Comparison of ENCODE assay signal across 11 mouse cellular contexts in the genomic region with DNA sequence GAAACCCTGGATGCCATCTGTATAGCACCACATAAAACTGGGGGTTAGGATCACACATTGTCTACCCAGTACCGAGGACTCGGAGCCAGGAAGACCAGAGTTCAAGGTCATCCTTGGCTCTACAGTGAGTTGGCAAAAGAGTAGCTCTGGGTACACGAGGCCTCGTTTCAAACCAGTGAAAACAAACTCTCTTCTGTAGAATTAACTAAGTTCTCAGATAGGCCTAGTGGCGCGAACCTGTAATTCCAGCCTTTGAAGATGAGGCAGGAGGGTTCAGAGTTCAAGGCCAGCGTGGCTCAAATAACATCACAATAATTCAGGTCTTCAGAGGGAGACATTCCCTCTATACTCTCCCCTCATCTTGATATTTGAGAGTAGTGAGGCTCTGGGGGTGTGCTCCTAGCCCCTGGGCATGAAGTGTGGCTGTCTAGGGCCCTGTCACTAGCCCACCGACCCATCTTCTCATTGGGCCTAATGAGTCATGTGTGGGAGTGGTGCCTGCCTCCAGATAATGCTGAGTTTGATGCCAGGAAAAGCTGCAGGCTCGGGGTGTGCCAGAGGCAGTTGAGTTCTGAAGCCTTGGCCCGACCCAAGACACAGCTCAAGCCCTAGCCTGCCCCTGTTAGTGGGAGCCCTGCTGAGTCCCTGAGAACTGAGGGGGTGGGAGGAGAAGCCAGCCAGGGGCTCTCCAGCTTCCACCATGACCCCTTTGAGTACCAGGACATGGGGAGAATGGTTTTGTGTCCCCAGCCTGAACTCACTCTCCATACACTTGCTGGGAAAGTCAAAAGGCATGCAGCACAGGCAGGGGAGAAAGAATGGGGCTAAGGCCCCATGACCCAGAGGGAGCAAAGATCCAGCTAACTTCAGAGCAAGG. TPM values are rescaled to one million over a fixed set of nuclear protein-coding genes. Genes with fewer than 3 reads are reported as not detected.
DNase-seq lines count a peak whose midpoint lies in the region; ATAC-seq and TF ChIP-seq lines count a peak whose summit lies in the region.
"Had no signal": no experiment of that assay in that cellular context is flagged by ENCODE, and none has a peak within 500 bp of the region (broad histone marks: within the 10 kb centered on the region; RNA-seq: fewer than 3 reads in every experiment).

No protein-coding gene starts in this region.

- ATAC-seq in lung, embryonic 16.5 days (ENCODE audit: low read depth) = no peak
- ATAC-seq in stomach, embryonic 15.5 days (ENCODE audit: insufficient read depth, low FRiP score, low read depth) = no peak
- no peak for ATAC-seq in erythroblast, adult 5-6 weeks (replicated peaks; ENCODE audit: low FRiP score, poor library complexity, severe bottlenecking)

- no peak overlapping the region for H3K4me2 ChIP-seq in lung, embryonic 16.5 days (ENCODE audit: low read depth, low read length)
- no peak overlapping the region for H3K4me2 ChIP-seq in stomach, embryonic 15.5 days

- H3K79me2 ChIP-seq in heart, adult 2 months (replicated peaks; ENCODE audit: control insufficient read depth, insufficient read depth, low read length) = no peaks in the 10 kb centered on the region

- H3K27ac ChIP-seq in heart, adult 2 months = peak overlapping the region; percentile 39
- H3K27ac ChIP-seq in lung, embryonic 16.5 days (ENCODE audit: low read length) = peak overlapping the region; percentile 76
- peak overlapping the region; percentile 54; the same call in 1 of the 2 replicates for H3K27ac ChIP-seq in stomach, embryonic 15.5 days

- no peaks in the 10 kb centered on the region for H3K27me3 ChIP-seq in heart, adult 2 months (ENCODE audit: control insufficient read depth, insufficient read depth, low read length)
- no peaks in the 10 kb centered on the region for H3K27me3 ChIP-seq in lung, embryonic 16.5 days (ENCODE audit: control insufficient read depth, insufficient read depth, low read depth, low read length)
- H3K27me3 ChIP-seq in stomach, embryonic 15.5 days (replicated peaks) = no peaks in the 10 kb centered on the region

- H3K4me1 ChIP-seq in heart, adult 2 months (ENCODE audit: control insufficient read depth, insufficient read depth, low read length) = peaks cover 8% of the 10 kb centered on the region
- H3K4me1 ChIP-seq in lung, embryonic 16.5 days (replicated peaks; ENCODE audit: control insufficient read depth, insufficient read depth, low read length) = peaks cover 40% of the 10 kb centered on the region
- H3K4me1 ChIP-seq in stomach, embryonic 15.5 days = peaks cover 36% of the 10 kb centered on the region

- no peaks in the 10 kb centered on the region for H3K36me3 ChIP-seq in heart, adult 2 months (ENCODE audit: control insufficient read depth, insufficient read depth, low read length)
- peaks cover 8% of the 10 kb centered on the region for H3K36me3 ChIP-seq in lung, embryonic 16.5 days (ENCODE audit: control insufficient read depth, insufficient read depth, low read length)
- H3K36me3 ChIP-seq in stomach, embryonic 15.5 days = no peaks in the 10 kb centered on the region

- no peak overlapping the region for H3K4me3 ChIP-seq in heart, adult 2 months
- no peak overlapping the region for H3K4me3 ChIP-seq in lung, embryonic 16.5 days (ENCODE audit: low read length)
- no peak overlapping the region for H3K4me3 ChIP-seq in stomach, embryonic 15.5 days (replicated peaks)

- H3K9me3 ChIP-seq in lung, embryonic 16.5 days (ENCODE audit: control insufficient read depth, low read length) = peaks cover 4% of the 10 kb centered on the region; the same call in 1 of the 2 replicates
- no peaks in the 10 kb centered on the region for H3K9me3 ChIP-seq in stomach, embryonic 15.5 days

- 67% methylated on average over 10 of the region's 10 CpGs for WGBS in heart, adult 2 months
- 74% methylated on average over 10 of the region's 10 CpGs for WGBS in lung, embryonic 16.5 days
- WGBS in stomach, embryonic 15.5 days = 72% methylated on average over 10 of the region's 10 CpGs

- H3K9ac ChIP-seq in heart, adult 2 months (ENCODE audit: low read depth, low read length) = no peak overlapping the region
- H3K9ac ChIP-seq in lung, embryonic 16.5 days (ENCODE audit: low read length) = peak overlapping the region; percentile 4; the same call in 1 of the 2 replicates
- no peak overlapping the region for H3K9ac ChIP-seq in stomach, embryonic 15.5 days

- peak in 1 of 2 experiments; percentile 33 for DNase-seq in heart, adult 2 months
- no peak for DNase-seq in heart, postnatal 14 days
- no peak for DNase-seq in lung, postnatal 10 days
- peak; percentile 44 for DNase-seq in heart, postnatal 4 days
- DNase-seq in thymus, postnatal 14 days = no peak
- DNase-seq: adrenal gland, postnatal 25 days; midbrain, embryonic 14.5 days had no signal

- intact Hi-C loops in heart, adult 2 months (cut with DNase I) = no loop called here
- intact Hi-C loops in heart, postnatal 14 days (cut with DNase I) = no loop called here

- no peak for TF ChIP-seq EP300 in heart, adult 2 months (IDR thresholded peaks at IDR 0.05; ENCODE audit: insufficient read depth, low read depth, low read length)

- no peak for TF ChIP-seq CTCF in heart, adult 2 months (IDR thresholded peaks at IDR 0.05)

- TF ChIP-seq POLR2A in heart, adult 2 months (IDR thresholded peaks at IDR 0.05; ENCODE audit: insufficient read depth, low read depth, low read length) = no peak

RNA-seq across cellular contexts. Expression of gene Apoc1, which starts 2.1 kb away (rescaled TPM):
- 1 to 10 TPM; 2.7 to 4.2 TPM for total RNA-seq in heart, adult 2 months (2021)
- 3.1 and 7.2 TPM in 2 replicates for polyA plus RNA-seq in heart, adult 2 months (2012; rRNA removed)
- 1 to 10 TPM; 2.2 to 8.9 TPM for total RNA-seq in heart, postnatal 14 days (2021)
- polyA plus RNA-seq in lung, embryonic 16.5 days (2015; fragmentation: Nextera tagmentation; extraction: Ambion mirVana) = 28.4 and 34.9 TPM in 2 replicates
- total RNA-seq in heart, postnatal 4 days (2021) = 1 to 10 TPM; 1.9 to 3.0 TPM
- polyA plus RNA-seq in stomach, embryonic 15.5 days (2015; fragmentation: Nextera tagmentation; extraction: Ambion mirVana) = 36.2 and 52.7 TPM in 2 replicates
- total RNA-seq in erythroblast, adult 5-6 weeks (2015; ENCODE audit: low replicate concordance) = 5.8 TPM in 1 of 2 replicates, not detected in the other
- 3.6 TPM in 1 of 2 replicates, not detected in the other for total RNA-seq in erythroblast, adult 5-6 weeks (2017; ENCODE audit: low replicate concordance)

RNA-seq across cellular contexts. Expression of gene Apoe, which starts 4.4 kb away (rescaled TPM):
- 100 to 1,000 TPM; 278 to 293 TPM for total RNA-seq in heart, adult 2 months (2021)
- 456 and 519 TPM in 2 replicates for polyA plus RNA-seq in heart, adult 2 months (2012; rRNA removed)
- total RNA-seq in heart, postnatal 14 days (2021) = 100 to 1,000 TPM; 243 to 352 TPM
- polyA plus RNA-seq in lung, embryonic 16.5 days (2015; fragmentation: Nextera tagmentation; extraction: Ambion mirVana) = 470 and 554 TPM in 2 replicates
- 100 to 1,000 TPM; 198 to 213 TPM for total RNA-seq in heart, postnatal 4 days (2021)
- 363 and 515 TPM in 2 replicates for polyA plus RNA-seq in stomach, embryonic 15.5 days (2015; fragmentation: Nextera tagmentation; extraction: Ambion mirVana)
- 53.0 and 57.3 TPM in 2 replicates for total RNA-seq in erythroblast, adult 5-6 weeks (2015; ENCODE audit: low replicate concordance)
- total RNA-seq in erythroblast, adult 5-6 weeks (2017; ENCODE audit: low replicate concordance) = 220 and 224 TPM in 2 replicates

RNA-seq across cellular contexts. Expression of gene Apoc4, which starts 13.3 kb away (rescaled TPM):
- total RNA-seq in heart, adult 2 months (2021) = not detected
- polyA plus RNA-seq in heart, adult 2 months (2012; rRNA removed) = 0.82 TPM in 1 of 2 replicates, not detected in the other
- total RNA-seq in heart, postnatal 14 days (2021) = not detected
- polyA plus RNA-seq in lung, embryonic 16.5 days (2015; fragmentation: Nextera tagmentation; extraction: Ambion mirVana) = 0.34 and 6.1 TPM in 2 replicates
- total RNA-seq in heart, postnatal 4 days (2021) = not detected
- 8.0 and 23.5 TPM in 2 replicates for polyA plus RNA-seq in stomach, embryonic 15.5 days (2015; fragmentation: Nextera tagmentation; extraction: Ambion mirVana)
- not detected in 2 replicates for total RNA-seq in erythroblast, adult 5-6 weeks (2015; ENCODE audit: low replicate concordance)
- not detected in 2 replicates for total RNA-seq in erythroblast, adult 5-6 weeks (2017; ENCODE audit: low replicate concordance)
- total RNA-seq: left cerebral cortex, postnatal 14 days had no signal
- polyA plus RNA-seq: midbrain, embryonic 14.5 days had no signal

RNA-seq across cellular contexts. Expression of gene Gm44805, which starts 13.4 kb away (rescaled TPM):
- not detected for total RNA-seq in heart, adult 2 months (2021)
- not detected in 2 replicates for polyA plus RNA-seq in heart, adult 2 months (2012; rRNA removed)
- not detected for total RNA-seq in heart, postnatal 14 days (2021)
- not detected in 2 replicates for polyA plus RNA-seq in lung, embryonic 16.5 days (2015; fragmentation: Nextera tagmentation; extraction: Ambion mirVana)
- total RNA-seq in heart, postnatal 4 days (2021) = not detected
- polyA plus RNA-seq in stomach, embryonic 15.5 days (2015; fragmentation: Nextera tagmentation; extraction: Ambion mirVana) = 3.1 TPM in 1 of 2 replicates, not detected in the other
- not detected in 2 replicates for total RNA-seq in erythroblast, adult 5-6 weeks (2015; ENCODE audit: low replicate concordance)
- not detected in 2 replicates for total RNA-seq in erythroblast, adult 5-6 weeks (2017; ENCODE audit: low replicate concordance)
- total RNA-seq: left cerebral cortex, postnatal 14 days had no signal
- polyA plus RNA-seq: midbrain, embryonic 14.5 days had no signal

RNA-seq across cellular contexts. Expression of gene Apoc2, which starts 16.8 kb away (rescaled TPM):
- total RNA-seq in heart, adult 2 months (2021) = under 1 TPM in 1 of 2 experiments, not detected in 1; 0.47 TPM
- not detected in 2 replicates for polyA plus RNA-seq in heart, adult 2 months (2012; rRNA removed)
- total RNA-seq in heart, postnatal 14 days (2021) = under 1 TPM; 0.41 to 0.55 TPM
- polyA plus RNA-seq in lung, embryonic 16.5 days (2015; fragmentation: Nextera tagmentation; extraction: Ambion mirVana) = 3.3 and 20.9 TPM in 2 replicates
- under 1 TPM in 1 of 2 experiments, not detected in 1; 0.52 TPM for total RNA-seq in heart, postnatal 4 days (2021)
- 47.3 and 98.1 TPM in 2 replicates for polyA plus RNA-seq in stomach, embryonic 15.5 days (2015; fragmentation: Nextera tagmentation; extraction: Ambion mirVana)
- total RNA-seq in erythroblast, adult 5-6 weeks (2015; ENCODE audit: low replicate concordance) = 10.4 and 16.1 TPM in 2 replicates
- 4.7 and 8.3 TPM in 2 replicates for total RNA-seq in erythroblast, adult 5-6 weeks (2017; ENCODE audit: low replicate concordance)
- total RNA-seq: adrenal gland, postnatal 25 days; left cerebral cortex, postnatal 14 days had no signal
